Mouse (Mus musculus) midbrain, embryonic 14.5 days (tissue): Measurements from ENCODE around the gene Ovol1. TPM values are rescaled to one million over a fixed set of nuclear protein-coding genes. Genes with fewer than 3 reads are reported as not detected.

Experiments
- ATAC-seq: fragments of 200-750 bp; cut with Nextera tagmentation; 2 replicates; pipeline ENCODE4 v1.8.0; 2017; ENCODE audit warnings: moderate number of reproducible peaks, moderate library complexity; ENCODE audit not compliant: low FRiP score, low TSS enrichment
- DNase-seq: peaks from one replicate; pipeline ENCODE4 v3.0.0-alpha.2; 2015
- H3K27ac ChIP-seq: fragments of 300-500 bp; sonication (generic); replicated peaks from 2 replicates; pipeline ENCODE4 v1.5.1; 2014; ENCODE audit warnings: mild to moderate bottlenecking, low read depth, low read length, moderate library complexity
- H3K27me3 ChIP-seq: fragments of 300-500 bp; sonication (generic); 2 replicates; pipeline ENCODE4 v1.6.1; 2014; ENCODE audit warnings: low read length, control low read depth, mixed read lengths; ENCODE audit not compliant: control insufficient read depth, insufficient read depth
- H3K36me3 ChIP-seq: fragments of 300-500 bp; sonication (generic); 2 replicates; pipeline ENCODE4 v1.6.1; 2014; ENCODE audit warnings: low read length, control low read depth; ENCODE audit not compliant: control insufficient read depth, insufficient read depth
- H3K4me1 ChIP-seq: fragments of 300-500 bp; sonication (generic); 2 replicates; pipeline ENCODE4 v1.6.1; 2014; ENCODE audit warnings: mild to moderate bottlenecking, antibody characterized with exemption, low read length, control low read depth; ENCODE audit not compliant: control insufficient read depth, insufficient read depth
- H3K4me2 ChIP-seq: fragments of 300-500 bp; sonication (generic); 2 replicates; pipeline ENCODE4 v1.6.1; 2014; ENCODE audit warnings: mild to moderate bottlenecking, low read length, moderate library complexity
- H3K4me3 ChIP-seq: fragments of 300-500 bp; sonication (generic); replicated peaks from 2 replicates; pipeline ENCODE4 v1.5.1; 2014; ENCODE audit warnings: low read depth, low read length
- H3K9ac ChIP-seq: fragments of 300-500 bp; sonication (generic); replicated peaks from 2 replicates; pipeline ENCODE4 v1.6.1; 2014; ENCODE audit warnings: mild to moderate bottlenecking, low read length, moderate library complexity
- H3K9me3 ChIP-seq: fragments of 300-500 bp; sonication (generic); 2 replicates; pipeline ENCODE4 v1.6.1; 2016; ENCODE audit warnings: low read length, control low read depth, mixed read lengths; ENCODE audit not compliant: control insufficient read depth
- WGBS: fragments of 180-500 bp; shearing (Covaris S2); extraction: QIAGEN DNeasy Blood & Tissue Kit; methylation state at CpG from one replicate; pipeline ENCODE4 v1.1.7; 2014; 5-methylcytosine and 5-hydroxymethylcytosine counted together
- polyA plus RNA-seq: library from polyadenylated mRNA; unstranded; fragments of >200 nt; fragmentation: Nextera tagmentation; extraction: Ambion mirVana; gene quantifications from 2 replicates; pipeline ENCODE4 v1.2.1, GENCODE M21; 2014

The Ovol1 gene
- polyA plus RNA-seq, 1 experiment from 2014 or later = not detected

DNA sequence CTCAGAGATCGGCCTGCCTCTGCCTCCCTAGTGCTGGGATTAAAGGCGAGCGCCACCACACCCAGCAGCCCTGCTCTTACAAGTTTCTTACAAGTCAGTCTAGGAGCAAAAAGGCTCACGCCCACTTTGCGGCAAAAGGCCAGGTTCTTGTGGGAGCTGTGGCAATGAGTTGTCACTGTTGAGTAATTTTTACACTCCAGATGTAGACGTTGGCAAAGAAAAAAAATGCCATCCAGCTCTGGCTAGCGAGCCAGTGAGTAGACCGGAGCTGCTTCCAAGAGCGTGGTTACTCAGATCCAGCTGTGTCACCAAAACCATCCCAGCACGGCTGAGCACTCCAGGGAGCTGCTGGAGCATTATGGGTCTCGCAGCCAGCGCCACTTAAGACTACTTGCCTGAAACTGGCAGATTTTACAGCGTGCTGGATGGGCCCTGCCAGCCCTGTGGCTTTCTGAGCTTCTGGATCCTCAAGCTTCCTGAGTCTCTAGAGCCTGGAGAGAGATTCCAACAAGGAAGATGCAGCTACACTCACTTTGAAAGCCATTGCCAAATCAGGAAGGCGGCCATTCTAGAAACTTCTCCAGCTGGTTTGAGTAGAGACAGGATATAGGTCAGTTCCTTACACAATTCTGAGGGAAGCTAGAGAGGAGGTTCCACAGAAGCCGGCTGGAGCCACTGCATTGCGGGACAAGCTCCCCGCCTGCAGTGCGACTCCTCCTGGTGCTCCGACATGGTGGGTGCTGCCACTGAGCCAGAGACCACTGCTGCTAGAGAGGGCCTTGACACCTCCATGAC is 12.1 kb upstream of the Ovol1 start:
- no peak for DNase-seq
- WGBS = 84% methylated on average over 19 of the region's 19 CpGs
- no peaks in the 10 kb centered on the region for H3K27me3 ChIP-seq

DNA sequence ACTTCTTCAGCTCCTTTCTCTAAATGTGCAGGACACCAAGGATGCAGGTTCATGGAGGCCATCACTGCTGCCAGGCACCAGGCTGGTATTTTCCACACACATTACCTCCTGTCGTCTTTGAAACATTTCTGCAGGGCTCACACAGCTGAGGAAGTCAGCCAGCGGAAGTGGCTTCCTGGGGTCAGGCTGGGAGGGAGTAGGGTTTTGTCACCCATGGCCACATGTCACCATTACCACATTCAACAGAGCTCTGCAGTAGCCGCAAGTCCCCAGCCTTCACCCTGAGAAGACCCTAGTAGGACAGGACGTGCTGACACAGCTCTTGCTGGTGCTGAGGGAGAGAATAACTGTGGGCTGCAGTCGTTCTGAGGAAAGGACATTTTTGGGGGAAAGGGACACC is 11.4 kb upstream of the Ovol1 start:
- Histone ChIP-seq H3K9ac (no peak overlapping the region), H3K27ac (no peak overlapping the region), H3K4me2 (no peak overlapping the region), H3K4me3 (no peak overlapping the region), H3K4me1 (peaks cover 14% of the 10 kb centered on the region), H3K9me3 (no peaks in the 10 kb centered on the region), H3K36me3 (peaks cover 10% of the 10 kb centered on the region), H3K27me3 (no peaks in the 10 kb centered on the region)
- ATAC-seq = no peak
- DNase-seq = no peak
- WGBS = 85% methylated on average over 5 of the region's 5 CpGs

More for the DNA sequence above, 12.1 kb upstream of the Ovol1 start:
- H3K4me2 ChIP-seq = no peak overlapping the region
- no peak overlapping the region for H3K9ac ChIP-seq
- peaks cover 10% of the 10 kb centered on the region for H3K4me1 ChIP-seq
- H3K9me3 ChIP-seq = no peaks in the 10 kb centered on the region
- H3K4me3 ChIP-seq = no peak overlapping the region
- H3K27ac ChIP-seq = no peak overlapping the region
- peaks cover 10% of the 10 kb centered on the region for H3K36me3 ChIP-seq
- ATAC-seq = no peak

- no peak overlapping the region for H3K4me3 ChIP-seq
- no peak overlapping the region for H3K9ac ChIP-seq
- H3K4me2 ChIP-seq = no peak overlapping the region
- no peaks in the 10 kb centered on the region for H3K27me3 ChIP-seq
- H3K36me3 ChIP-seq = peaks cover 10% of the 10 kb centered on the region
- H3K9me3 ChIP-seq = no peaks in the 10 kb centered on the region
- H3K27ac ChIP-seq = no peak overlapping the region
- peaks cover 14% of the 10 kb centered on the region for H3K4me1 ChIP-seq
- DNase-seq = no peak
- 92% methylated on average over 32 of the region's 32 CpGs for WGBS
- no peak for ATAC-seq
Measured at GRCm38 (mm10) chr19:5570353-5571246, 10.2 kb upstream of the Ovol1 start.

- H3K9ac ChIP-seq = no peak overlapping the region
- ATAC-seq (no peak), DNase-seq (no peak)
- no peak overlapping the region for H3K27ac ChIP-seq
- H3K9me3 ChIP-seq = no peaks in the 10 kb centered on the region
- no peak overlapping the region for H3K4me3 ChIP-seq
- H3K36me3 ChIP-seq = peaks cover 10% of the 10 kb centered on the region
- no peaks in the 10 kb centered on the region for H3K27me3 ChIP-seq
- WGBS = 86% methylated on average over 10 of the region's 10 CpGs
- H3K4me1 ChIP-seq = peaks cover 14% of the 10 kb centered on the region
- no peak overlapping the region for H3K4me2 ChIP-seq
Measured at GRCm38 (mm10) chr19:5569521-5569920, 9.1 kb upstream of the Ovol1 start.

DNA sequence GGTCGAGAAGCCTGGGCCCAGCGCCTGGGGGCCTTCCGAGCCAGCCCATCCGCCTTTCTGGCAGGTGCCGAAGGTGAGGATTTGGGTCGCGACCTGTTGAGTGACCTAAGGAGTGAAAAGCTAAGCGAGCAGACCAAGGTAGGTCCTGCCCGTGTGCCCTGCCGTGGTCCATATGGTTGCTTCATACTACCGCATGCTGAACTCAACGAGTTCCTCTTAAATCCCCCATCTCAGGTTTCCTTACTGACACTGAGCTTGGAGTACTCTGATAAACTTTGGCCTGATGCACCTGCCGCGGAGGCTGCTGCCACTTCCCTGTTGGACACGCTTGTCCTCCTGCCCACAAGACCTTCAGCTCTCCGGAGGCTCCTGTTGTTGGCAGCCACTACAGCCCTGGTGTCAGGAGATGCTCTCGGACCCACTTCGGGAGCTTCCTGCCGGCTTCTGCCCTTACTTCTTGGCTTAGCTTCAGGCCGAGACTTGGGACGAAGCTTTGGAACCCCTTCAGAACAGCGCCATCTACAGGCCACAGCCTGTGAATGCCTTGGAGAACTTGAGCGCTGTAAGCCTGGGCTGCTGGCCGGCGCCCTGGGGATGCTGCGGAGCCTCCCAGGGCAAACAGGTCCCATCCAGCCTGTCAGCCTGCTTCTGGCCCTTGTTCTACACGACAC is 8.2 kb upstream of the Ovol1 start:
- H3K4me2 ChIP-seq = peak overlapping the region; percentile 87
- 7% methylated on average over 27 of the region's 27 CpGs for whole genome bisulfite sequencing
- H3K4me3 ChIP-seq = peak overlapping the region; percentile 66
- peaks cover 10% of the 10 kb centered on the region for H3K36me3 ChIP-seq
- DNase-seq = peak; percentile 93
- peak overlapping the region; percentile 69; the same call in 1 of the 2 replicates for H3K9ac ChIP-seq
- H3K27ac ChIP-seq = peak overlapping the region; percentile 80
- no peaks in the 10 kb centered on the region for H3K9me3 ChIP-seq
- peaks cover 14% of the 10 kb centered on the region for H3K4me1 ChIP-seq
- ATAC-seq = 0 out of 2 replicates have a peak, but pooled peaks have one; percentile 3
- H3K27me3 ChIP-seq = no peaks in the 10 kb centered on the region

DNA sequence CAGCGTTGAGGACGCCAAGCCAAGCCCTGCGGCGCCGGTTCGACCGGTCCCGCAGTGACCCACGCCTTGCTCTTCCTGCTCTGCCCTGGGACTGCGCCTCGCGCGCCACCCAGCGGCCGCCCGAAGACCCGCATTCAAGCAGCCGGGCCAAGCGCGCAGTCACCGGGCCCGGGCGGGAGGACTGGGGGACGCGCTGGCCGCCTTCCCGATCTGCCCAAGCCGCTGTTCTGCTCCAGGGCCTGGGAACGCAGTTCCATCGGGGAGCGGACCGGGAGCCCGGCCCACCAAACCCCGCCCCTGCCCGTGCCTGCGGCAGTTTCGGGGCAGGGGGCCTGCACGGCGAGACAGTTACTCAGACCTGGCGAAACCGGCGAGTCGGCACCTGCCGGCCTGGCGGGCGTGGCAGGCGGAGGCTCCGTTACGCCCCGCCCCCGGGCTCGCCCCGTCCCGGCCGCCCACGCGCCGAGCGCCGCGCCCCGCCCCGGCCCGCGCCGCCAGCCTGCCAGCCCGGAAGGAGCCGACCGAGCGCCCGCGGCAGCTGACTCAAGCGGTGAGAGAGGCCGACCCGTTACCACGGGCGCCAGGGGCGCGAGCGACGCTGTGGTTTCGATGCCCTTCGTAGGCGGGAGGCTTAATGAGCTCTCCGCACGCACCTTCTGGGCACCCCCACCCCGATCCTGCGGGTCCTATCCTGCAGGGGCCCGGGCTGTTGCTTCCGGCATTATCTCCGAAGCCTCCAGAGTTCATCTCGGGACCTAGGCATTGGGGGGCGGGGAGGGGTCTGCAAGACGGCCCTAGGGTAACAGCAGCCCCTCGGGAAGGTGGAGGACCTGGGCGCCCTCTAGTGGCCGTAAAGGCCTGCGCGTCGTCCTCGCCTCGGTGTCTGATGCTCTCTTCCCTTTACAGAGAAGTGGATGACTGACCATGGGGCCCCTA is 7.4 kb upstream of the Ovol1 start, which contains the start of gene Ap5b1:
Gene Ap5b1 (plus strand): TSS at position 492 of the 936 bp plus-strand sequence.
- Histone ChIP-seq H3K27me3 (peaks cover 5% of the 10 kb centered on the region; the same call in 1 of the 2 replicates), H3K4me2 (peak within 1 kb of the TSS; percentile 87), H3K4me3 (peak within 1 kb of the TSS; percentile 66), H3K9me3 (no peaks in the 10 kb centered on the region), H3K27ac (peak within 1 kb of the TSS; percentile 80), H3K36me3 (peaks cover 10% of the 10 kb centered on the region), H3K4me1 (peaks cover 14% of the 10 kb centered on the region), H3K9ac (peak within 1 kb of the TSS; percentile 69)
- peak; percentile 89 for ATAC-seq
- peak; percentile 92 for DNase-seq
- WGBS = under 1% methylated on average over 93 of the region's 102 CpGs

- Histone ChIP-seq H3K9me3 (no peaks in the 10 kb centered on the region), H3K4me3 (peak overlapping the region; percentile 66), H3K27me3 (peaks cover 11% of the 10 kb centered on the region), H3K27ac (peak overlapping the region; percentile 80), H3K4me2 (peak overlapping the region; percentile 87), H3K36me3 (peaks cover 10% of the 10 kb centered on the region), H3K4me1 (peaks cover 14% of the 10 kb centered on the region), H3K9ac (peak overlapping the region; percentile 69)
- ATAC-seq = peak; percentile 44
- no peak for DNase-seq
- WGBS = 2% methylated on average over 26 of the region's 26 CpGs
Measured at GRCm38 (mm10) chr19:5567180-5567533, 6.7 kb upstream of the Ovol1 start.
